Mouse (Mus musculus): ENCODE data around the gene Rab3gap2.

Gene Rab3gap2

GRCm38 (mm10) chr1:185277022-185277421 lies 73.1 kb downstream of the Rab3gap2 start:
- in situ Hi-C loops (cut with MboI, MseI): no loop called here

- in situ Hi-C loops (cut with MboI, MseI): no loop called here
These were observed 75.4 kb downstream of the Rab3gap2 start for GRCm38 (mm10) chr1:185279288-185279687.

- in situ Hi-C loops (cut with MboI, MseI): no loop called here
These were observed 76.7 kb downstream of the Rab3gap2 start for GRCm38 (mm10) chr1:185280616-185281015.

GRCm38 (mm10) chr1:185282846-185283245 lies 78.9 kb downstream of the Rab3gap2 start:
- in situ Hi-C loops (cut with MboI, MseI): no loop called here

- in situ Hi-C loops (cut with MboI, MseI): no loop called here
These were observed 79.3 kb downstream of the Rab3gap2 start for GRCm38 (mm10) chr1:185283247-185283646.

- in situ Hi-C loops (cut with MboI, MseI): no loop called here
These were observed 80.8 kb downstream of the Rab3gap2 start for GRCm38 (mm10) chr1:185284740-185285139.

GRCm38 (mm10) chr1:185285171-185285570 lies 81.3 kb downstream of the Rab3gap2 start:
- in situ Hi-C loops (cut with MboI, MseI): no loop called here

GRCm38 (mm10) chr1:185287066-185287465 lies 83.1 kb downstream of the Rab3gap2 start:
- in situ Hi-C loops (cut with MboI, MseI): no loop called here

- in situ Hi-C loops (cut with MboI, MseI): no loop called here
These were observed 85.3 kb downstream of the Rab3gap2 start for GRCm38 (mm10) chr1:185289231-185289630.

GRCm38 (mm10) chr1:185291336-185291735 lies 87.4 kb downstream of the Rab3gap2 start:
- in situ Hi-C loops (cut with MboI, MseI): no loop called here

- in situ Hi-C loops (cut with MboI, MseI): no loop called here
These were observed 88.9 kb downstream of the Rab3gap2 start for GRCm38 (mm10) chr1:185292646-185293360.

GRCm38 (mm10) chr1:185296850-185297249 lies 92.9 kb downstream of the Rab3gap2 start:
- in situ Hi-C loops (cut with MboI, MseI): no loop called here

- in situ Hi-C loops (cut with MboI, MseI): no loop called here
These were observed 94.6 kb downstream of the Rab3gap2 start for GRCm38 (mm10) chr1:185298496-185298895.

- in situ Hi-C loops (cut with MboI, MseI): loop anchor here in 1 of 2 experiments (25.0 kb wide), 1 partner anchor 1434 kb away; the partner anchor contains the start of gene Rrp15
These were observed 98.9 kb downstream of the Rab3gap2 start for GRCm38 (mm10) chr1:185302816-185303215.

GRCm38 (mm10) chr1:185306836-185307235 lies 102.9 kb downstream of the Rab3gap2 start:
- in situ Hi-C loops (cut with MboI, MseI): loop anchor here in 1 of 2 experiments (25.0 kb wide), 1 partner anchor 1430 kb away; the partner anchor contains the start of gene Rrp15

GRCm38 (mm10) chr1:185307645-185308044 lies 103.7 kb downstream of the Rab3gap2 start:
- in situ Hi-C loops (cut with MboI, MseI): loop anchor here in 1 of 2 experiments (25.0 kb wide), 1 partner anchor 1430 kb away; the partner anchor contains the start of gene Rrp15

- in situ Hi-C loops (cut with MboI, MseI): loop anchor here in 1 of 2 experiments (25.0 kb wide), 1 partner anchor 1429 kb away; the partner anchor contains the start of gene Rrp15
These were observed 104.4 kb downstream of the Rab3gap2 start for GRCm38 (mm10) chr1:185308334-185308733.

GRCm38 (mm10) chr1:185308908-185309307 lies 105.0 kb downstream of the Rab3gap2 start:
- in situ Hi-C loops (cut with MboI, MseI): loop anchor here in 1 of 2 experiments (25.0 kb wide), 1 partner anchor 1428 kb away; the partner anchor contains the start of gene Rrp15

- in situ Hi-C loops (cut with MboI, MseI): loop anchor here in 1 of 2 experiments (25.0 kb wide), 1 partner anchor 1425 kb away; the partner anchor contains the start of gene Rrp15
These were observed 108.0 kb downstream of the Rab3gap2 start for GRCm38 (mm10) chr1:185311949-185312348.

GRCm38 (mm10) chr1:185314546-185314945 lies 110.6 kb downstream of the Rab3gap2 start:
- in situ Hi-C loops (cut with MboI, MseI): loop anchor here in 1 of 2 experiments (25.0 kb wide), 1 partner anchor 1423 kb away; the partner anchor contains the start of gene Rrp15

GRCm38 (mm10) chr1:185315846-185316568 lies 112.1 kb downstream of the Rab3gap2 start:
- in situ Hi-C loops (cut with MboI, MseI): loop anchor here in 1 of 2 experiments (25.0 kb wide), 1 partner anchor 1421 kb away; the partner anchor contains the start of gene Rrp15

Measured in T-helper 17 cell (primary cell).